Mouse (Mus musculus): ENCODE measurements around the gene Gm1110.

DNA sequence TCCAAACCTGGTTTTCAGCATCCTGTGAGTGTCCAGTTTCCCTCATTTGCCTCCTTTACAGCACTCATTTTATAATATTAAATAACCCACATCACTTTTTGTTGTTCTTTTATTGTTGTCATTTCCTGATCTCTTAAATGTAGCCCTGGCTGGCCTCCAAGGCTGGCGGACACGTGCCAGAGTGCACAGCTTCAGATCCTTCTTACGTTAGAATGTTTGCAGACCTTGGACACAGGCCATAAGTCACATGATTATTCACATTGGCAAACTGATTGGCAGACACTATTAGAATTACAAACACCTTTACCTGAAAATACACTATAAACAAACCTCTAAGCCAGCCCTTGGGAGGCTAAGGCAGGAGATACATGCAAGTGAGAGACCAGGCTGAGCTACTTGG is 1.2 kb upstream of the Gm1110 start:
- TF ChIP-seq CTCF (IDR thresholded peaks at IDR 0.05; ENCODE audit: borderline replicate concordance, extremely low read depth, insufficient read depth, insufficient read length) (no peak), POLR2A (IDR thresholded peaks at IDR 0.05; ENCODE audit: borderline replicate concordance, extremely low read depth, insufficient read depth, insufficient read length, poor library complexity, severe bottlenecking) (no peak)
